In the genomic region with DNA sequence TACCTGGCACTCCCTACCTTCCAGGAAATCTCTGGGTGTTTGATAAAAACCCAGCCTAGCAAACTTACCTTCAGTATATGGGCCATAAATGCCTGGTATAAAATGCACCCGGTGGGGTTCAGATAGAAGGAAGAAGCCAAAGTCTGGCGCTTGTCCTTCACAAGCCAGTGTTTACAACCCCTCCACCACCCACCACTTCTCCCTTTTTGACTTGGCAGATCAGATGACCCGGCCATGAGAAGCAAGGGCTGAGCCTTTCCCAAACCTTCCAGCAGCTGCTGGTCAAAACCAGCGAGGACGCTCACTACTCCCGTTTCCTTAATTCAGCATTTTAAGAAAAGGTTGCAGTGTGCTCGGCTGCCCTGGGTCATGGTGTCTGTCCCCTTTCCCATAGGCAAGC, we compare ENCODE assay signal across 16 mouse cellular contexts. TPM values are rescaled to one million over a fixed set of nuclear protein-coding genes. Genes with fewer than 3 reads are reported as not detected.
DNase-seq lines count a peak whose midpoint lies in the region; ATAC-seq and TF ChIP-seq lines count a peak whose summit lies in the region.
"Had no signal": no experiment of that assay in that cellular context is flagged by ENCODE, and none has a peak within 500 bp of the region (broad histone marks: within the 10 kb centered on the region; RNA-seq: fewer than 3 reads in every experiment).

No protein-coding gene starts in this region.

- no peak overlapping the region for H3K9ac ChIP-seq in liver, adult 2 months (ENCODE audit: low read depth, low read length)
- no peak overlapping the region for H3K9ac ChIP-seq in liver, embryonic 12.5 days
- H3K9ac ChIP-seq in intestine, embryonic 14.5 days (ENCODE audit: low read length), result no peak overlapping the region
- H3K9ac ChIP-seq in stomach, embryonic 15.5 days, result no peak overlapping the region
- no peak overlapping the region for H3K9ac ChIP-seq in hindbrain, embryonic 12.5 days

- H3K9me3 ChIP-seq in liver, embryonic 12.5 days (replicated peaks), result no peaks in the 10 kb centered on the region
- no peaks in the 10 kb centered on the region for H3K9me3 ChIP-seq in intestine, embryonic 14.5 days (ENCODE audit: control insufficient read depth, low read length)
- no peaks in the 10 kb centered on the region for H3K9me3 ChIP-seq in stomach, embryonic 15.5 days
- no peaks in the 10 kb centered on the region for H3K9me3 ChIP-seq in hindbrain, embryonic 12.5 days (replicated peaks)
- H3K9me3 ChIP-seq: embryonic facial prominence, embryonic 10.5 days had no signal

- TF ChIP-seq POLR2A in liver, adult 2 months (IDR thresholded peaks at IDR 0.05; ENCODE audit: extremely low read depth, insufficient read depth, low read length), result no peak
- 0 out of 2 replicates have a peak, but pooled peaks have one; percentile 11 for TF ChIP-seq POLR2A in bone marrow, adult 2 months (IDR thresholded peaks at IDR 0.05; ENCODE audit: borderline replicate concordance, control insufficient read depth, low read depth, low read length)

- H3K4me3 ChIP-seq in liver, adult 2 months (ENCODE audit: insufficient read depth, low read depth, low read length), result no peak overlapping the region
- no peak overlapping the region for H3K4me3 ChIP-seq in liver, embryonic 12.5 days
- H3K4me3 ChIP-seq in bone marrow, adult 2 months (replicated peaks; ENCODE audit: control insufficient read depth, low read depth, low read length), result no peak overlapping the region
- H3K4me3 ChIP-seq in intestine, embryonic 14.5 days (ENCODE audit: low read depth, low read length), result no peak overlapping the region
- no peak overlapping the region for H3K4me3 ChIP-seq in stomach, embryonic 15.5 days (replicated peaks)
- H3K4me3 ChIP-seq in hindbrain, embryonic 12.5 days, result no peak overlapping the region
- H3K4me3 ChIP-seq: embryonic facial prominence, embryonic 10.5 days had no signal

- no peak for TF ChIP-seq CTCF in liver, adult 2 months (IDR thresholded peaks at IDR 0.05; ENCODE audit: low read depth, low read length)
- no peak for TF ChIP-seq CTCF in bone marrow, adult 2 months (IDR thresholded peaks at IDR 0.05; ENCODE audit: control insufficient read depth, insufficient read depth, low read length)

- no peaks in the 10 kb centered on the region for H3K79me2 ChIP-seq in liver, adult 2 months (ENCODE audit: control insufficient read depth, insufficient read depth, low read length)

- peak; percentile 33 for DNase-seq in liver, adult 2 months (ENCODE audit: extremely low read depth, low read depth, low spot score)
- DNase-seq in intestine, embryonic 14.5 days (ENCODE audit: low spot score), result no peak
- DNase-seq: adrenal gland, postnatal 25 days; cerebellum, adult 8-10 months; lung, adult 18-20 months; lung, postnatal 14 days; right cerebral cortex, postnatal 25 days; thymus, adult 2 months had no signal

- no peak overlapping the region for H3K27ac ChIP-seq in liver, adult 2 months (replicated peaks; ENCODE audit: insufficient read depth, low read depth, low read length)
- H3K27ac ChIP-seq in liver, embryonic 12.5 days, result no peak overlapping the region
- peak overlapping the region; percentile 79 for H3K27ac ChIP-seq in bone marrow, adult 2 months (ENCODE audit: control insufficient read depth, insufficient read depth, low read depth, low read length, poor library complexity)
- H3K27ac ChIP-seq in intestine, embryonic 14.5 days (ENCODE audit: low read depth), result peak overlapping the region; percentile 54; the same call in 1 of the 2 replicates
- 0 out of 2 replicates have a peak overlapping the region, but pooled peaks have one; percentile 2 for H3K27ac ChIP-seq in stomach, embryonic 15.5 days
- H3K27ac ChIP-seq in hindbrain, embryonic 12.5 days, result no peak overlapping the region
- H3K27ac ChIP-seq: embryonic facial prominence, embryonic 10.5 days; hindbrain, postnatal 0 days had no signal

- no peak overlapping the region for H3K4me2 ChIP-seq in liver, embryonic 12.5 days
- no peak overlapping the region for H3K4me2 ChIP-seq in intestine, embryonic 14.5 days (ENCODE audit: low read length)
- no peak overlapping the region for H3K4me2 ChIP-seq in stomach, embryonic 15.5 days
- no peak overlapping the region for H3K4me2 ChIP-seq in hindbrain, embryonic 12.5 days (replicated peaks)

- WGBS in liver, adult 2 months, result 85% methylated on average over 7 of the region's 7 CpGs
- 50% methylated on average over 7 of the region's 7 CpGs for WGBS in liver, embryonic 12.5 days (ENCODE audit: insufficient replicate concordance)
- 29% methylated on average over 7 of the region's 7 CpGs for WGBS in bone marrow, adult 2 months
- 64% methylated on average over 7 of the region's 7 CpGs for WGBS in intestine, embryonic 14.5 days
- WGBS in stomach, embryonic 15.5 days, result 69% methylated on average over 7 of the region's 7 CpGs
- 80% methylated on average over 7 of the region's 7 CpGs for WGBS in hindbrain, embryonic 12.5 days

- ATAC-seq in liver, embryonic 12.5 days, result no peak
- no peak for ATAC-seq in intestine, embryonic 14.5 days (replicated peaks; ENCODE audit: low FRiP score, low TSS enrichment, low read depth)
- ATAC-seq in stomach, embryonic 15.5 days (ENCODE audit: insufficient read depth, low FRiP score, low read depth), result no peak
- ATAC-seq in hindbrain, embryonic 12.5 days (ENCODE audit: low FRiP score), result no peak
- ATAC-seq in CD4-positive, CD25-positive, alpha-beta regulatory T cell, adult 4 months, result no peak
- ATAC-seq: hindbrain, postnatal 0 days had no signal

- peaks cover 3% of the 10 kb centered on the region; the same call in 1 of the 2 replicates for H3K4me1 ChIP-seq in liver, adult 2 months (ENCODE audit: control insufficient read depth, insufficient read depth, low read length)
- H3K4me1 ChIP-seq in liver, embryonic 12.5 days, result peaks cover 21% of the 10 kb centered on the region
- peaks cover 19% of the 10 kb centered on the region; the same call in 1 of the 2 replicates for H3K4me1 ChIP-seq in bone marrow, adult 2 months (ENCODE audit: control insufficient read depth, insufficient read depth, low read length)
- peaks cover 32% of the 10 kb centered on the region for H3K4me1 ChIP-seq in intestine, embryonic 14.5 days (replicated peaks; ENCODE audit: control insufficient read depth, insufficient read depth, low read length)
- peaks cover 22% of the 10 kb centered on the region for H3K4me1 ChIP-seq in stomach, embryonic 15.5 days
- 0 out of 2 replicates have a peak, but pooled peaks cover 3% of the 10 kb centered on the region for H3K4me1 ChIP-seq in hindbrain, embryonic 12.5 days

- no peaks in the 10 kb centered on the region for H3K36me3 ChIP-seq in liver, adult 2 months (ENCODE audit: control insufficient read depth, insufficient read depth, low read length)
- H3K36me3 ChIP-seq in liver, embryonic 12.5 days, result no peaks in the 10 kb centered on the region
- H3K36me3 ChIP-seq in intestine, embryonic 14.5 days (ENCODE audit: control insufficient read depth, insufficient read depth, low read length), result peaks cover 1% of the 10 kb centered on the region
- no peaks in the 10 kb centered on the region for H3K36me3 ChIP-seq in stomach, embryonic 15.5 days
- H3K36me3 ChIP-seq in hindbrain, embryonic 12.5 days, result no peaks in the 10 kb centered on the region
- H3K36me3 ChIP-seq: embryonic facial prominence, embryonic 10.5 days; G1E had no signal

- no peaks in the 10 kb centered on the region for H3K27me3 ChIP-seq in liver, adult 2 months (ENCODE audit: control insufficient read depth, insufficient read depth, low read length)
- H3K27me3 ChIP-seq in liver, embryonic 12.5 days (replicated peaks), result no peaks in the 10 kb centered on the region
- H3K27me3 ChIP-seq in intestine, embryonic 14.5 days (replicated peaks; ENCODE audit: control insufficient read depth, insufficient read depth, low read length), result no peaks in the 10 kb centered on the region
- H3K27me3 ChIP-seq in stomach, embryonic 15.5 days (replicated peaks), result no peaks in the 10 kb centered on the region
- H3K27me3 ChIP-seq in hindbrain, embryonic 12.5 days, result no peaks in the 10 kb centered on the region; the same call in 1 of the 2 replicates

RNA-seq across cellular contexts. Expression of a gene that starts 9.1 kb away (rescaled TPM):
- total RNA-seq in liver, adult 2 months (2014; rRNA removed), result 5.5 and 7.6 TPM in 2 replicates
- polyA plus RNA-seq in liver, adult 2 months (2012; rRNA removed), result 3.3 and 7.0 TPM in 2 replicates
- 10.6 TPM in 2 replicates for polyA plus RNA-seq in liver, embryonic 12.5 days (2016; fragmentation: Nextera tagmentation; extraction: Ambion mirVana)
- 32.8 and 80.9 TPM in 2 replicates for polyA plus RNA-seq in bone marrow, adult 2 months (2011; ENCODE audit: insufficient read depth, insufficient read length, low replicate concordance, missing spikeins)
- 26.9 and 32.2 TPM in 2 replicates for polyA plus RNA-seq in intestine, embryonic 14.5 days (2014; fragmentation: Nextera tagmentation; extraction: Ambion mirVana)
- 21.8 and 23.0 TPM in 2 replicates for polyA plus RNA-seq in stomach, embryonic 15.5 days (2015; fragmentation: Nextera tagmentation; extraction: Ambion mirVana)
- 3.7 and 4.6 TPM in 2 replicates for polyA plus RNA-seq in hindbrain, embryonic 12.5 days (2016; fragmentation: Nextera tagmentation; extraction: Ambion mirVana)
- polyA plus RNA-seq in CD4-positive, CD25-positive, alpha-beta regulatory T cell, adult 4 months (2017; shearing (Covaris generic)), result 10 to 100 TPM; 12.3 to 22.7 TPM

Comparison
In these comparisons a context has a peak if more than half of its experiments do, and no peak if none do; other contexts are left out.
1. H3K27ac ChIP-seq: peak in bone marrow, adult 2 months (single experiment), intestine, embryonic 14.5 days (single experiment) and stomach, embryonic 15.5 days (single experiment); none in liver, adult 2 months (single experiment), liver, embryonic 12.5 days (single experiment) and hindbrain, embryonic 12.5 days (single experiment).